Mouse (Mus musculus): ENCODE measurements around the gene Gabpb2. TPM values are rescaled to one million over a fixed set of nuclear protein-coding genes. Genes with fewer than 3 reads are reported as not detected.

Gabpb2 gene
- total RNA-seq, 2 experiments from 2014 or later: 16.1 to 16.2 TPM

Small RNAs within 50 kb of the gene (microRNA-seq; reads per million reads assigned to microRNA genes)
- gene Mir8099-1: 0 reads per million in 2 experiments

Other genes with a start within 250 kb of the Gabpb2 start
- gene Pi4kb, start 243.2 kb downstream of the Gabpb2 start, total RNA-seq (2021): 10 to 100 TPM; 33.4 to 36.5 TPM
- 10 to 100 TPM; 30.7 to 33.4 TPM for gene Zfp687, start 202.5 kb downstream of the Gabpb2 start, total RNA-seq (2021)
- gene Psmd4, start 175.3 kb downstream of the Gabpb2 start, total RNA-seq (2021): 100 to 1,000 TPM; 145 to 147 TPM
- gene Pip5k1a, start 111.0 kb downstream of the Gabpb2 start, total RNA-seq (2021): 10 to 100 TPM; 30.9 to 33.7 TPM
- 10 to 100 TPM; 48.4 to 51.8 TPM for gene Vps72, start 106.9 kb downstream of the Gabpb2 start, total RNA-seq (2021)
- 1 to 10 TPM; 3.2 to 3.4 TPM for gene Tmod4, start 93.4 kb downstream of the Gabpb2 start, total RNA-seq (2021)
- 10 to 100 TPM; 33.9 to 34.2 TPM for gene Scnm1, start 83.9 kb downstream of the Gabpb2 start, total RNA-seq (2021)
- 1 to 10 TPM; 5.3 to 6.0 TPM for gene Lysmd1, start 83.8 kb downstream of the Gabpb2 start, total RNA-seq (2021)
- gene Tnfaip8l2, start 75.6 kb downstream of the Gabpb2 start, total RNA-seq (2021): 1 to 10 TPM in 1 of 2 experiments, under 1 TPM in 1; 0.54 to 1.2 TPM
- 1 to 10 TPM; 7.5 to 8.1 TPM for gene Sema6c, start 57.5 kb downstream of the Gabpb2 start, total RNA-seq (2021)
- 10 to 100 TPM; 45.2 to 45.9 TPM for gene Cdc42se1, start 10.8 kb upstream of the Gabpb2 start, total RNA-seq (2021)
- gene Mllt11, start 14.3 kb upstream of the Gabpb2 start, total RNA-seq (2021): 1 to 10 TPM; 7.4 to 8.1 TPM
- gene Gm128, start 23.7 kb upstream of the Gabpb2 start, total RNA-seq (2021): under 1 TPM in 1 of 2 experiments, not detected in 1; 0.14 TPM
- gene Bnipl, start 33.3 kb upstream of the Gabpb2 start, total RNA-seq (2021): not detected
- 10 to 100 TPM; 23.1 to 28.0 TPM for gene Mindy1, start 63.4 kb upstream of the Gabpb2 start, total RNA-seq (2021)
- gene Prune1, start 64.2 kb upstream of the Gabpb2 start, total RNA-seq (2021): 10 to 100 TPM; 33.2 to 36.3 TPM
- under 1 TPM; 0.14 to 0.24 TPM for gene Anxa9, start 89.3 kb upstream of the Gabpb2 start, total RNA-seq (2021)
- 10 to 100 TPM; 67.2 to 69.6 TPM for gene Cers2, start 96.9 kb upstream of the Gabpb2 start, total RNA-seq (2021)
- gene Setdb1, start 139.3 kb upstream of the Gabpb2 start, total RNA-seq (2021): 10 to 100 TPM; 18.3 to 19.2 TPM
- gene 4930558C23Rik, start 184.9 kb upstream of the Gabpb2 start, total RNA-seq (2021): not detected
- gene Arnt, start 216.5 kb upstream of the Gabpb2 start, total RNA-seq (2021): 10 to 100 TPM; 55.9 to 57.4 TPM

Measured in heart, postnatal 4 days (tissue).